Mouse (Mus musculus): ENCODE data around the gene Atxn7l1.

- no peak for TF ChIP-seq CTCF (IDR thresholded peaks at IDR 0.05; ENCODE audit: low read depth, low read length)
- TF ChIP-seq POLR2A (IDR thresholded peaks at IDR 0.05; ENCODE audit: borderline replicate concordance, low read depth, low read length) = no peak
Measured at GRCm38 (mm10) chr12:33167545-33167944, 20.1 kb downstream of the Atxn7l1 start.

Data from bone marrow macrophage, adult 2 months (primary cell).